Mouse (Mus musculus): ENCODE results near the gene Mlf2. TPM values are rescaled to one million over a fixed set of nuclear protein-coding genes. Genes with fewer than 3 reads are reported as not detected.

Gene Mlf2
- polyA plus RNA-seq, 1 experiment from 2014 or later = 358 TPM

DNA sequence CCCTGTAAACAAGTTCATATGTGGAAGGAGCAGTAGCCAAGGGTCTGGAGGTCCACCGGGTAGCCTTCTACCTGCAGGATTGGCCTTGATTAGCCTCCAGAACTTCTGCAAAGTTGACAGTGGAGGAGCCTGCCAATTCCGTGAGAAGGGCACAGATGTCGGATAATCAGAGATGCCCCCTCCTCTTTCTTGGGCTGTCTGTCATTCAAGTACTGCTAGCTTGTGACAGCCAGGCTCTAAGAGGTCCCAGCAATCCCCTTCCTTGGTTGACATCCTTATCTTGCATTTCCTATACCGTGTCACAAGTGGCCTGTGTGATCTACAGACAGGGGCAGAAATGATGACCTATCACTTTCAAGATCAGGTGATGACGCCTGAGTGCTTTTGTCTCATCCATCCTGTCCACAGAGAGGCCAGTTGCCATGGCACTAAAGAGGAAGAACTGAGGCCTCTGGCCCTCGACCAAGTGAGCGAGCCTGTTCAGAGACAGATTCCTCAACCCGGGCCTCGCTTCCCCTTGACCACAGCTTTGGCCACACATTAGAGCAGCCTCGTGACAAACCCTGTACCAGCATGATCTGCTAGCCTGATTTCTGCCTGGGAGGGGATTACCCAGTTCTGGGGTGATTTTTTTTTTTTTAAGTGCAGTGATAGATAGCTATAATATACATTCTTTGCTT lies 30.2 kb upstream of the Mlf2 start:
- Histone ChIP-seq H3K27ac (peak overlapping the region; percentile 18; the same call in 1 of the 2 replicates), H3K4me1 (replicated peaks) (peaks cover 11% of the 10 kb centered on the region), H3K4me2 (no peak overlapping the region), H3K9me3 (replicated peaks) (no peaks in the 10 kb centered on the region), H3K36me3 (no peaks in the 10 kb centered on the region), H3K4me3 (no peak overlapping the region), H3K27me3 (no peaks in the 10 kb centered on the region), H3K9ac (no peak overlapping the region)
- WGBS = 30% methylated on average over 10 of the region's 10 CpGs
- ATAC-seq (replicated peaks; ENCODE audit: insufficient number of reproducible peaks, insufficient read depth, low FRiP score, low read depth) = no peak

DNA sequence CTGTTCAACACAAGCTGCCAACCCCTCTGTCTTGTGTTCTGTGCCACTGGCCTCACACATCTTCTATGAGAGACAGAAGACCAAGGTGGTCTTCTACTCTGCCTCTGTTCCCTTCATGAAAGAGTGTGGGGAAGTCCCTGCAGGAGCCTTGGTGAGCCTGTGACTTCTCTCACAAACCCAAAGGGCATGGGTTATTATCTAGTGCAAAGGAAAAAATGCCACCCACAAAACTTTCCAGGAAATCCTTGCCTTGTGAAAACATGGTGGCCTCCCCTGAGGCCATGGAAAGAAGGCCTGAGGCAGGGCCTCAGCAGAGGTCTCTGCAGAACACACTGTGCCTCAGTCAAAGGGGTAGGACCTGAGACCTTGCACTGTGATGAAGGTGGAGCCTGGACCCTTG lies 29.3 kb upstream of the Mlf2 start:
- peaks cover 11% of the 10 kb centered on the region for H3K4me1 ChIP-seq (replicated peaks)
- no peak overlapping the region for H3K27ac ChIP-seq
- H3K4me3 ChIP-seq = no peak overlapping the region
- ATAC-seq (replicated peaks; ENCODE audit: insufficient number of reproducible peaks, insufficient read depth, low FRiP score, low read depth) = no peak
- H3K4me2 ChIP-seq = no peak overlapping the region
- no peaks in the 10 kb centered on the region for H3K27me3 ChIP-seq
- H3K36me3 ChIP-seq = no peaks in the 10 kb centered on the region
- no peak overlapping the region for H3K9ac ChIP-seq
- no peaks in the 10 kb centered on the region for H3K9me3 ChIP-seq (replicated peaks)

DNA sequence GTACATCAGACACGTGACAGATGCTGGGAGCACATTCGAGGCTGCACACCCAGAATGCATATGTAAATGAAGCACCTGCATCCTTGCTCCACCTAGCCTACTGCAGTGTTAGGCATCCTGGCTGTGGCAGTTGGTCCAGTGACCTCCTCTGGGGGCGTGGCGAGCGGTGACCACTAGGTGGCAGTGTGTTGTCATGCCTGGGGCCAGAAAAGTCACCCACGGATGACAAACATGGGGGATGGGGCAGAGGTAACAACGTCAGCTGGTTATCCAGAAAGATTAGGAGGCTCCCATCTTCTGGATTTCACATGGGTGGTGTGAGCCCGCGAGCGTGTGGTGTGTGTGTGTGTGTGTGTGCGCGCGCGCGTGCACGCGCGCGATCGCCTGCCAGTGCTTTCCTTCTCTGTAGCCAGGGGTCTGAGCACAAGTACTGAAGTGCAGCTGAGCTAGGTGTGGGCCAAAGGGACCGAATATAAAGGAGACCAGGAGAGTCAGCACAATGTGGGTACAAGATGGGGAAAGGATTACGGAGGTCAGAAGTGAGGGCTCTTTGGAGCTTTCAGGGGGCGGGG lies 27.5 kb upstream of the Mlf2 start:
- Histone ChIP-seq H3K36me3 (no peaks in the 10 kb centered on the region), H3K27me3 (no peaks in the 10 kb centered on the region), H3K9ac (peak overlapping the region; percentile 58), H3K4me1 (replicated peaks) (peaks cover 11% of the 10 kb centered on the region), H3K4me3 (peak overlapping the region; percentile 57), H3K9me3 (replicated peaks) (no peaks in the 10 kb centered on the region), H3K27ac (peak overlapping the region; percentile 99), H3K4me2 (peak overlapping the region; percentile 78)
- ATAC-seq (replicated peaks; ENCODE audit: insufficient number of reproducible peaks, insufficient read depth, low FRiP score, low read depth) = peak; percentile 83
- under 1% methylated on average over 23 of the region's 23 CpGs for WGBS

DNA sequence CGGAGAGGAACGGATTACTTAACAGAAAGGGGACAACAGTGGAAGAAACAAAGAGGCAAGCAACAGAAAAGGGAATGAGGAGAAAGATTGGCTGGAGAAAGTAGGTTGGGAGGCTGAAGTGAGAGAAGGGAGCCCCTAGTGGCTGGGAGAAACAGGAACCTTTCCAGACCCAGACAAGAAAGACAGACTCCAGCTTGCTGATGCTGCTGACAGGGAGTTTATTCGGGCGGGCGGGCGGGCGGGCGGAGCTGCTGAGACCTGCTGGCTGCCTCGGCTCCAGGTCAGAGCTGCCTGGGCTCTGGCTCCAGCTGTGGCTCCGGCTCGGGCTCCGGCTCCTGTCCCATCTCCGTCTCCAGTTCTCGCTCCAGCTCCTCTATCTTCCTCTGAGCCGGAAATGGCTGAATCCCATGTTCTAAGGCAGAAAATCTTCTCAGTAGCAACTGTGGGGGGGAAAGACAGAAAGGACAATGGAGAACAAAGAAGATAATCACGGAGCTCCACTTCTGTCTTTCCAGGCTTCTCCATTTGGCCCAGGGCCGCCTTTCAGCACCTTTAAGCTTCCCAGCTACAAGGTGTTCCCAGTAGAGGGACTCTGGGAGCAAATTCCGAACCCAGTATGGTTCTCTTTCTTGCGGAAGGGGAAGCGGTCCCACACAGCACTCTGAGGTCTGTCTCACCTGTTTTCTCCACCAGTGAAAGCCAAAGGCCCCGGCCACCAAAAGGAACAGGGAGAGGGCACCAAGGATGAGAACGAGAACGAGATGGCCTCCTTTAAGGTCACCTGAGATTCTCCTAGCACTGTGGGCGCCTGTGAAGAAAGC lies 26.8 kb upstream of the Mlf2 start:
- H3K27me3 ChIP-seq = no peaks in the 10 kb centered on the region
- peak; percentile 83 for ATAC-seq (replicated peaks; ENCODE audit: insufficient number of reproducible peaks, insufficient read depth, low FRiP score, low read depth)
- peak overlapping the region; percentile 58 for H3K9ac ChIP-seq
- peak overlapping the region; percentile 99 for H3K27ac ChIP-seq
- H3K4me3 ChIP-seq = peak overlapping the region; percentile 57
- H3K4me1 ChIP-seq (replicated peaks) = peaks cover 11% of the 10 kb centered on the region
- 8% methylated on average over 24 of the region's 24 CpGs for WGBS
- H3K36me3 ChIP-seq = no peaks in the 10 kb centered on the region
- H3K9me3 ChIP-seq (replicated peaks) = no peaks in the 10 kb centered on the region
- H3K4me2 ChIP-seq = peak overlapping the region; percentile 78

DNA sequence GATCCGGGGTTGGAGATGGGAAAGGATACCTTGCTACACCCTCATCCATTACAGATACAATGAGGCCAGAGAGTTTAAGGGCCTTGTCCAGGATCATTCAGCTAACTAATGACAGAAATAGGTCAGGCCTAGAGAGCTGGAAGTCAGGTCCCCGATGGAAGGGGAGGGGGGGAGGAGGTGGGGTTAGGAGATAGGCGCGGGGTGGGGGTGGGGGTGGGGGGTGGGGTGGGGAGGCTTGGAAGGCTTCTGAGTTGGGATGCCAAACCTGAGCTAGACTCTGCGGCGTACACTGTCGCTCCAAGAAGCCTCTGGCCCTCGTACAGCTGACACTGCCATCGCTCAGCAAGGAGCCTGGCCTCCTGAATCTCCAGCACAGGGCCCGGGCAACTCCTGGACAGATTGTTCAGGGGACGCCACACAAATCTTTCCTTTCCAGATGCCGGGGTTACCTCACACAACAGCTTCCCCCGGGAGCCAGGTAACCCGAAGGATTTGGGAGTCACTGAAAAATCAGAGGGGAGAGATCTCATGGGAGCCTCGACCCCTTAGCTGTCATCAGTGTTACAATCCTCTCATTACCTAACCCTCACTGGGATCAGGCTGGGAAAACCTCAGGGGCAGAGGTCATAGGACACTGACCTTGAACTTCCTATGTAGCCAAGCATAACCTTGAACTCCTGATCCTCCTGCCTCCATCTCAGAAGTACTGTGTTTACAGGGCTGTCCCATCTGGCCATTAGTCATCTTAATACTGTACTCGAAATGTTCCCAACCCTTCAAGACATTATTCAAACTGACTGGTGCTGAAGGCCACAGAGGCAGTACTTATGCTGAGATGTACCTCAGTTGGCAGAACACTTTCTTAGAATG lies 26.0 kb upstream of the Mlf2 start:
- H3K27ac ChIP-seq = peak overlapping the region; percentile 99
- peak overlapping the region; percentile 58; the same call in 1 of the 2 replicates for H3K9ac ChIP-seq
- peaks cover 18% of the 10 kb centered on the region for H3K4me1 ChIP-seq (replicated peaks)
- no peaks in the 10 kb centered on the region for H3K9me3 ChIP-seq (replicated peaks)
- peak overlapping the region; percentile 78 for H3K4me2 ChIP-seq
- ATAC-seq (replicated peaks; ENCODE audit: insufficient number of reproducible peaks, insufficient read depth, low FRiP score, low read depth) = no peak
- no peaks in the 10 kb centered on the region for H3K36me3 ChIP-seq
- 51% methylated on average over 13 of the region's 16 CpGs for WGBS
- H3K27me3 ChIP-seq = peaks cover 8% of the 10 kb centered on the region
- H3K4me3 ChIP-seq = peak overlapping the region; percentile 57

DNA sequence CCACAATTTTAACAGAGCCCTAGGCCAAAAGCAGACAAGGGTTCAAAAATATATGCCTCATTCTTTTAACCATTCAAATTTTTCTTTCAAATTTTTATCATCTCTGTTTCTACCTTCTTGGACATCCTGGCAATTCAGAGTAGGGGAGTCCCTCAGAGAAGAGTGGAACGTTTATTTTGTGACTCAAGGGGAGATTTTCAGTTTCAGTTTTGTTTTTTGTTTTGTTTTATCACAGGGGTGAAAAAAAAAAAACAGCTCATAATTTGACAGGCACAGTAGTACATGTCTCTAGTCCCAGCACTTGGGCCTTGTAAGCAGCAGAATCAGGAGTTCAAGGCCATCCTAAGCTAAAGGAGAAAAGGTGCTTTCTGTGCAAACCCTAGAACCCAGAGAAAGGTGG lies 23.4 kb upstream of the Mlf2 start:
- WGBS = 77% methylated on average over 1 of the region's 1 CpGs
- Histone ChIP-seq H3K4me2 (no peak overlapping the region), H3K27ac (no peak overlapping the region), H3K9ac (no peak overlapping the region), H3K27me3 (peaks cover 12% of the 10 kb centered on the region), H3K36me3 (no peaks in the 10 kb centered on the region), H3K4me1 (replicated peaks) (peaks cover 32% of the 10 kb centered on the region), H3K4me3 (no peak overlapping the region), H3K9me3 (replicated peaks) (no peaks in the 10 kb centered on the region)
- ATAC-seq (replicated peaks; ENCODE audit: insufficient number of reproducible peaks, insufficient read depth, low FRiP score, low read depth) = no peak

DNA sequence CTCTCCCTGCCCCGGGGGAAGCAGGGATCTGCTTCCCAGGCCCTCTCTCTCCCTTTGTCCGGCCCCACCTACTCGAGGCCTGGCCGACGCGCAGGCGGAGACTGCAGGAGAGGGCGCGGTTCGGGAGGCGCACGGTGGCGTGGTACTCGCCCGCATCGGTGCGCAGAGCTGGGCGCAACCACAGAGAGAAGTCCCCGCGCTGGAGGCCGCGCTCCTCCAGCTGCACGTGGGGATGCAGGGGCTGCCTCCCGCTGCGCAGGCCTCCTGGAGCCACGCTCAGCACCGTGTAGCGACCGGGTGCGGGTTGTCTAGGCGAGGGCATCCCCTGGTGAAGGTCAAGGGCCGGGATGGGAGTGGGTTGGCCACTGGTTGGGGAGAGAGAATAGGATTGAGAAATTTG lies 21.2 kb upstream of the Mlf2 start:
- 10% methylated on average over 32 of the region's 32 CpGs for WGBS
- Histone ChIP-seq H3K27ac (no peak overlapping the region), H3K4me1 (replicated peaks) (peaks cover 41% of the 10 kb centered on the region), H3K9me3 (replicated peaks) (no peaks in the 10 kb centered on the region), H3K9ac (peak overlapping the region; percentile 40), H3K4me2 (peak overlapping the region; percentile 55), H3K4me3 (peak overlapping the region; percentile 20; the same call in 1 of the 2 replicates), H3K36me3 (peaks cover 18% of the 10 kb centered on the region), H3K27me3 (peaks cover 12% of the 10 kb centered on the region)
- ATAC-seq (replicated peaks; ENCODE audit: insufficient number of reproducible peaks, insufficient read depth, low FRiP score, low read depth) = no peak

DNA sequence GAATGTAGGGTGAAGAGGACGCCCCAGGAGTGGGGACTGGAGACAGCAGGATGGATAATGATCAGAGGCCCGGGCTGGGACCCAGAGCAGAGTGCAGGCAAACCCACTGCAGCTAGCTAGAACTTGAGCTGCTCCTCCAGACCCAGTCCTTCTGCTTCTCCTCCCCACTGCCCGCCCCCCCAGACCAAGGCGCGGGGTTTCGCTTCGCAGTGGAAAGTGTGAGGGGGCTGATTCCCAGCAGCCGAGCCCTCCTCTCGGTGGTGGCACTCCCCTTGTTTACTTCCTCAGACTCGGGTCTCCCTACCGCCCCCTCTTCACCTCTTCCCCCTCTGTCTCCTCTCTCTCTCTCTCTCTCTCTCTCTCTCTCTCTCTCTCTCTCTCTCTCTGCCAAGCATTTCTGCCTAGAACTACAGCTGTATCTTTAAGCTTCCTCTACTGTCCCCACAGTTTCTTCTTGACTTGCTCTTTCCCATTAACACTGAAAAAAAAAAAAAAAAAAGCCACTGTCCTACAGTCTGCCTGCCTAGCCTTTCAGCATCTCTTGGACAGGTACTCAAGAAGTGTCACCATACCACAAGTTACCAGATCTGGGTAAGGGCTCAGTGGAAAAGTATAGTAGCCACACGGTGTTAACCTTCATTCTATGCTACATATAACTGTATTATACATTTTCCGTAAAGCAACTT lies 19.5 kb upstream of the Mlf2 start, which contains the start of gene Lag3:
Lag3 (minus strand) TSS at position 173 of the 686 bp plus-strand sequence.
- H3K9me3 ChIP-seq (replicated peaks) = no peaks in the 10 kb centered on the region
- WGBS = 16% methylated on average over 12 of the region's 13 CpGs
- H3K4me3 ChIP-seq = no peak within 1 kb of the TSS
- H3K27me3 ChIP-seq = peaks cover 12% of the 10 kb centered on the region
- H3K4me2 ChIP-seq = peak within 1 kb of the TSS; percentile 27; the same call in 1 of the 2 replicates
- H3K4me1 ChIP-seq (replicated peaks) = peaks cover 52% of the 10 kb centered on the region
- H3K27ac ChIP-seq = no peak within 1 kb of the TSS
- peaks cover 21% of the 10 kb centered on the region for H3K36me3 ChIP-seq
- ATAC-seq (replicated peaks; ENCODE audit: insufficient number of reproducible peaks, insufficient read depth, low FRiP score, low read depth) = no peak
- no peak within 1 kb of the TSS for H3K9ac ChIP-seq

DNA sequence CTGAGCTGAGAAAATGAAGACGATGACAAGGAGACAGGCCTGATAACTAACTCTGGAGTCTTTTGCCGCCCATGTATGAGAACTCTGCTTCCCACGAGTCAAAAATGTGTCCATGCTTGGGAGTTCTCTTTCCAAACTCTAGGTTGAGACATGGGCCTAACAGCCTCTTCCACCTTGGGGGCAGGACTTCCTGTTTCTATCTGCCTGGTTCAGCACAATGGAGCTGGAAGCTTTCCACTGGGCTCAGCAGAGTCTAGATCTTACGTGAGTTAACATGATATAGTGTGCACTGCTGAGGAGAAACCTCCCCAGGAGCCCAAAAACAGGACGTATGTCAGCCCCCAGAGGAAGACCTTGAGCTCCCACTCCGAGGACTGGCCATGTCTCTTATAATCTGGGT lies 18.0 kb upstream of the Mlf2 start:
- H3K4me1 ChIP-seq (replicated peaks) = peaks cover 55% of the 10 kb centered on the region
- H3K9me3 ChIP-seq (replicated peaks) = no peaks in the 10 kb centered on the region
- no peak for ATAC-seq (replicated peaks; ENCODE audit: insufficient number of reproducible peaks, insufficient read depth, low FRiP score, low read depth)
- peaks cover 12% of the 10 kb centered on the region for H3K27me3 ChIP-seq
- H3K36me3 ChIP-seq = peaks cover 21% of the 10 kb centered on the region
- H3K27ac ChIP-seq = 0 out of 2 replicates have a peak overlapping the region, but pooled peaks have one; percentile 28
- WGBS = 52% methylated on average over 6 of the region's 6 CpGs
- no peak overlapping the region for H3K9ac ChIP-seq
- H3K4me2 ChIP-seq = no peak overlapping the region
- H3K4me3 ChIP-seq = no peak overlapping the region

DNA sequence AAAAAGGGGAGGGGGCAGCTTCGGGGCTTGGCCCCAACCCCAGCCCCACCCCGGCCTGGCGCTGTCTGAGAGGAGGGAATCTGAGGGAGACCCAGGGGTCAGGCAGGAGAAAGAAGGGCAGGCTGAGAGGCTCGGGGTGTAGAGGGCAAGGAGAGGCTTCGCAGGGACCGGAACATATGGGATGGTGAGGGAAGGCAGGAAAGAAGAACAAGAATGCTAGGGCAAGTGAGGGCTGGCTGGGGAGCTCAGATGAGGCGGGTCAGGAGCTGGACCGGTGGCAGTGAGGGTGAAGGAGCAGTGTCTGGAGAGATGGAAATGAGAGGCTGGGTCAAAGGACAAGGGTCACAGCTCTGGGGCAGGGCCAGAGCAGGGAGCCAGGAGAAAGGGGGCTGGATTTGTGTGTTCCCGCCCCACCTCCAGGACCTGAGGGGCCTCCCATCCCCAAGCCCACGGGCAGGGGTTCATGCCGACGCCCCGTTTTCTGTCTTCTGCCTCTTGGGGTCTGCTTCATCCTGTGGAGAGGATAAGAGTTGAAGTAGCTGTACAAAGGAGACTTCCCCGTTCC lies 17.4 kb upstream of the Mlf2 start:
- WGBS = 82% methylated on average over 14 of the region's 14 CpGs
- Histone ChIP-seq H3K27ac (peak overlapping the region; percentile 28), H3K27me3 (peaks cover 12% of the 10 kb centered on the region), H3K9ac (no peak overlapping the region), H3K9me3 (replicated peaks) (no peaks in the 10 kb centered on the region), H3K36me3 (peaks cover 21% of the 10 kb centered on the region), H3K4me3 (no peak overlapping the region), H3K4me2 (no peak overlapping the region), H3K4me1 (replicated peaks) (peaks cover 61% of the 10 kb centered on the region)
- ATAC-seq (replicated peaks; ENCODE audit: insufficient number of reproducible peaks, insufficient read depth, low FRiP score, low read depth) = no peak
